Mouse (Mus musculus): ENCODE measurements around the gene Lmna.

Gene Lmna

GRCm38 (mm10) chr3:88502031-88502571 is 7.7 kb downstream of the Lmna start:
- DNase-seq (ENCODE audit: inconsistent age in 2 of 2, low spot score in 1 of 2), result peak in 1 of 2 experiments; percentile 83

GRCm38 (mm10) chr3:88501366-88502030 is 8.3 kb downstream of the Lmna start:
- peak in 1 of 2 experiments; percentile 55 for DNase-seq (ENCODE audit: inconsistent age in 2 of 2, low spot score in 1 of 2)

GRCm38 (mm10) chr3:88500655-88501365 is 8.9 kb downstream of the Lmna start:
- DNase-seq (ENCODE audit: inconsistent age in 2 of 2, low spot score in 1 of 2), result no peak

GRCm38 (mm10) chr3:88500087-88500486 is 9.7 kb downstream of the Lmna start:
- no peak for DNase-seq (ENCODE audit: inconsistent age in 2 of 2, low spot score in 1 of 2)

GRCm38 (mm10) chr3:88499580-88499979 is 10.2 kb downstream of the Lmna start:
- DNase-seq (ENCODE audit: inconsistent age in 2 of 2, low spot score in 1 of 2), result no peak

GRCm38 (mm10) chr3:88495741-88496415 is 13.9 kb downstream of the Lmna start:
- peak; percentile 68 to 84 for DNase-seq (ENCODE audit: inconsistent age in 2 of 2, low spot score in 1 of 2)

GRCm38 (mm10) chr3:88494836-88495628 is 14.7 kb downstream of the Lmna start:
- peak; percentile 91 to 95 for DNase-seq (ENCODE audit: inconsistent age in 2 of 2, low spot score in 1 of 2)

- DNase-seq (ENCODE audit: inconsistent age in 2 of 2, low spot score in 1 of 2), result peak in 1 of 2 experiments; percentile 67
Observed at GRCm38 (mm10) chr3:88493706-88494582, 15.8 kb downstream of the Lmna start.

- no peak for DNase-seq (ENCODE audit: inconsistent age in 2 of 2, low spot score in 1 of 2)
Observed at GRCm38 (mm10) chr3:88487396-88487795, 22.4 kb downstream of the Lmna start.

- DNase-seq (ENCODE audit: inconsistent age in 2 of 2, low spot score in 1 of 2), result no peak
Observed at GRCm38 (mm10) chr3:88486887-88487286, 22.9 kb downstream of the Lmna start.

- DNase-seq (ENCODE audit: inconsistent age in 2 of 2, low spot score in 1 of 2), result no peak
Observed at GRCm38 (mm10) chr3:88486043-88486442, 23.7 kb downstream of the Lmna start.

- DNase-seq (ENCODE audit: inconsistent age in 2 of 2, low spot score in 1 of 2), result no peak
Observed at GRCm38 (mm10) chr3:88484597-88485316, 25.0 kb downstream of the Lmna start.

- peak; percentile 73 to 91 for DNase-seq (ENCODE audit: inconsistent age in 2 of 2, low spot score in 1 of 2)
Observed at GRCm38 (mm10) chr3:88483621-88484020, 26.1 kb downstream of the Lmna start.

GRCm38 (mm10) chr3:88483141-88483540 is 26.6 kb downstream of the Lmna start:
- no peak for DNase-seq (ENCODE audit: inconsistent age in 2 of 2, low spot score in 1 of 2)

- no peak for DNase-seq (ENCODE audit: inconsistent age in 2 of 2, low spot score in 1 of 2)
Observed at GRCm38 (mm10) chr3:88482336-88482735, 27.4 kb downstream of the Lmna start.

GRCm38 (mm10) chr3:88481372-88482040 is 28.2 kb downstream of the Lmna start:
- DNase-seq (ENCODE audit: inconsistent age in 2 of 2, low spot score in 1 of 2), result no peak

GRCm38 (mm10) chr3:88480679-88481078 is 29.1 kb downstream of the Lmna start:
- no peak for DNase-seq (ENCODE audit: inconsistent age in 2 of 2, low spot score in 1 of 2)

GRCm38 (mm10) chr3:88479828-88480227 is 29.9 kb downstream of the Lmna start:
- DNase-seq (ENCODE audit: inconsistent age in 2 of 2, low spot score in 1 of 2), result no peak

GRCm38 (mm10) chr3:88479163-88479562 is 30.6 kb downstream of the Lmna start:
- DNase-seq (ENCODE audit: inconsistent age in 2 of 2, low spot score in 1 of 2), result peak in 1 of 2 experiments; percentile 43
